Mouse (Mus musculus) right cerebral cortex, postnatal 4 days (tissue): ENCODE measurements around the gene Akr1b3.
"Not testable (repeated sequence)": the region's sequence is repeated elsewhere in the genome, so short reads cannot be mapped to it uniquely, and the experiment has no call there.

Experiments
- DNase-seq: peaks from one replicate; pipeline ENCODE4 v3.0.0-alpha.2; 2022

Gene Akr1b3

DNA sequence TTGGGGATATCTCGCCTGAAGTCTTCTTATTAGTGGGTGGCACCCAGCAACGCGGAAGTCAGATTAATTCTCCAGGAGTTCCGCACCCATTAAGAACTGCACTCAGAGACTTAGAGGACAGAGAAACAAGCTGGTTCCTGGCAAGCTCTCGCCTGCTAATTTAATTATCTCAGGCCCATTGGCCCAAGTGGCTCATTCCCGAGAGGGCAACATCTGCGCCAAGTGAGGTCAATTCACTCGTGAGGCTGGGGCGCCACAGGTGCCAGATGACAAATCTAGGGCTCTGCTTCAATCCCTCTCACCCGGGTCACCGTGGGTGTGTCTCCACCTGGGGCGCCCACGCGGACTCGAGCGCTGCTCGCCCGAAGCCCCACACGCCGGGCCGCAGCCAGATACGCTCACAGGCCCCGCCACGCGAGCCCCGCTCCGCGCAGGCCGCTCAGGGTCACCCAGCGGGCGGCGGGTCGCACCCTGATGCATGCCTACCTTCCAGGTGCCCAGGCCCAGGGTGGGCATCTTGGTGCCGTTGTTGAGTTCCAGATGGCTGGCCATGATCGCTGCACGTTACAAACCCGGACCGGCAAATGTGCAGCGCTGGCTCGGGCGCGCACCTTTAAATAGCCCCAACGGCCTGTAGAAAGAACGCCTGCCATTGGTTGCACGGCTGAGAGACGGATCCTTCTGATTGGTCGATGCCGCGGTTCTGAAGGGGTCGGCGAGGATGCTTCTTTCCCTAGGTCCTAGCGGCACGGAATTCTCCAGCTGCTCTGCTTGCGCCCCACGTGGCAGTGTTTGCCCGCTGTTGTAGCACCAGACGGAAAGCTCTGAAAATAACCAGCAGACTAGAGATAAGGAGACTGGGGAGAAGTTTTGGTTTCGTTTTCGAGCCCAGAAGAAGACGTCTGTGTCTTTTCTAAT is at the start of gene Akr1b3:
TSS of gene Akr1b3 (minus strand) at position 625 of the 918 bp plus-strand sequence.
- peak; percentile 82 for DNase-seq

DNA sequence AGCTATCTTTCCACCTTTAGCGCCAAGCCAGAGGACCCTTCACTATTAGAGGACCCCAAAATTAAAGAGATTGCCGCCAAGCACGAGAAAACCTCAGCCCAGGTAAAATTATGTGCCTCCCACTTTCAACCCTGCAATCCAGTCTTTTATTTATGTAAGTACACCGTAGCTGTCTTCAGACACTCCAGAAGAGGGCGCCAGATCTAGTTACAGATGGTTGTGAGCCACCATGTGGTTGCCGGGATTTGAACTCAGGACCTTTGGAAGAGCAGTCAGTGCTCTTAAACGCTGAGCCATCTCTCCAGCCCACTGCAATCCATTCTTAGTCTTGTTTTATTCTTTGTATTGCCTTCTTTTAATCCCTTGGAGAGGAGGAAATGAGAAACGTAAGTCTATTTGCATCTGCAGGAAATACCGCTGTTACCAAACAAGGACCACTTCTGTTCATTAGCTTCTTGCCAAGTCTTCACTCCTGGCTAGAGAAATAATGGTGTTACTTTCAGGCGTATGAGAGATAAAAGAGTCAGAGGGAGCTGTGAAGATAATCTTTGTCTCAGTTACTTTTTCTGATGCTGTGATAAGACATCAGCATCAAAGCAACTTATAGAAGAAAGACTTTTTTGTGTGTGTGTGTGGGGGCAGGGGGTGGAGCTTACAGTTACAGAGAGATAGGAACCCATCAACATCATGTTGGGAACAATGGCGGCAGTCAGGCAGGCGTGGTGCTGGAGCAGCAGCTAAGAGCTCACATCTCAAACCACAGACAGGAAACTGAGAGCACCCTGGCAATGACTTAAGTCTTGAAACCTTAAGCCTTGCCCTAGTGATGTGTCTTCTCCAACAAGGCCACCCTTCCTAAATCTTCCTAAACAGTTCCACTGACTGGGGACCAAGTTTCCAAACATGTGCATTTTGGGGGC is 47.2 kb upstream of the Akr1b3 start:
- DNase-seq, result no peak

GRCm38 (mm10) chr6:34355841-34356240 is 38.6 kb upstream of the Akr1b3 start:
- no peak for DNase-seq

DNA sequence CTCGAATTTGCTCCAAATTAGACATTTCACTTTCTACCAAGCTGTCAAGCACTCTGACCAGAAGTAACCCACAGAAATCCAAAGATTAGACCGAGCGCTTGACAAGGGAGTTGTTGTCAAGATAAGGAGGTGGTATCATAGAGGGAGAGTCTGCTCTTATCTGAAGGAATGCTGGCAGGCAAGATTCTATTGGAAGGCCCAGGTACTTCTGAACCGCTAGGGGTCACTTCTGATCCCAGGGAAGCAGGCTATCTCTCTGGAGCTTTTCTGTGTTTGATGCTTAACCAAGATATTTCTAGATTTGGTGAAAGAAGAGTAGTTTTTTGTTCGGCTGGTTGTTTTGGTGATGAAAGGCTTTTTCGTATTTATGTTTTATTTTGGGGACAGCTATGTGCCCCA is 38.1 kb upstream of the Akr1b3 start:
- no peak for DNase-seq

GRCm38 (mm10) chr6:34354354-34355348 is 37.4 kb upstream of the Akr1b3 start:
- DNase-seq, result no peak

DNA sequence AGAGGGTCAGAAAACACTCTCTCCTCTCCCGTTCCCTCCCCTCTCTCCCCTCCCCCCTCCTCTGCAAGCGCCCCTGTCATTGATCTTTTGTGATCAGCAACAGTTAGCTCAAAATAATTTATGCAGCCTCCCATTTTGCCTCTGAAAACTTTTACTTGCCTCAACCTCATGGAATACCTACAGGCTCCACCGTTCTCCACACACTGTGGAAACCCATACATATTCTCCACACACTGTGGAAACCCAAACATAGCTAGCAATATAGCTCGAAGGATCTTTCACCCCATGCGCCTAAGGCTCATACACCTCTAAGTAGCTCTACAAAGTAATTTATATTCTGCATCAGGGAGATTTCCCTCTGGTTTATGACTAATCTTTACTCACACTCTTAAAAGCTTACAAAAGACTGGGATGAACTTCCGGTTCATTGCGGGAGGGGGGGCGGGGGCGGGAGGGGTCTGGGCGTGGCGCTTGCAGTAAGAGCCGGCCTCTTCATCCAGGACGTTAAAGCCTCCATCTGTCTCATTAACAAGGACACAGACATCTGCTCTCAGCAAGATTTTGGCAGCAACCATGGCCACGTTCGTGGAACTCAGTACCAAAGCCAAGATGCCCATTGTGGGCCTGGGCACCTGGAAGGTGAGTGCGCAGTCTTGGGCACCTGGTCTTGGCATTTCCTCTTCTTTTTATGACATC is 36.5 kb upstream of the Akr1b3 start, which contains the start of gene Akr1b8:
TSS of gene Akr1b8 (plus strand) at position 462 of the 696 bp plus-strand sequence.
- no peak for DNase-seq

DNA sequence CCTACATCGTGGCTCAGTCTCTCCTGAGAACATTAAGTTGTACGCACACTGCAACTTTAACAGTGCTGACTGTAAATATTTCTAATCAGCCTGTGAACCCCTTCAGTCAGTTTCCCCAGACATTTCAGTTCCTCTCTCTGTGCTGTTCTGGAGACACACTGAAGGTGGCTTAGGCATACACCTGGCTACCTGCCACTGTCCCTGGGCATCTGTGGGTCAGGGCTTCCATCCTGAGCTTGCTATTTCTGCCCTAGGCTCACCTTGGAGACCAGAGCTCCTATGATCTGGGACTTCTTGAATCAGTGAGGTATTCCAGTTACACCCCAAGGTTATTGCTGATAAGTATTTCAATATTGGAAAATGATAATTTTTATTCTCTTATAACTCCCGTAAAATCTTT is 35.1 kb upstream of the Akr1b3 start:
- DNase-seq, result no peak

- DNase-seq, result not testable (repeated sequence)
Observed at GRCm38 (mm10) chr6:34351481-34351880, 34.2 kb upstream of the Akr1b3 start.

DNA sequence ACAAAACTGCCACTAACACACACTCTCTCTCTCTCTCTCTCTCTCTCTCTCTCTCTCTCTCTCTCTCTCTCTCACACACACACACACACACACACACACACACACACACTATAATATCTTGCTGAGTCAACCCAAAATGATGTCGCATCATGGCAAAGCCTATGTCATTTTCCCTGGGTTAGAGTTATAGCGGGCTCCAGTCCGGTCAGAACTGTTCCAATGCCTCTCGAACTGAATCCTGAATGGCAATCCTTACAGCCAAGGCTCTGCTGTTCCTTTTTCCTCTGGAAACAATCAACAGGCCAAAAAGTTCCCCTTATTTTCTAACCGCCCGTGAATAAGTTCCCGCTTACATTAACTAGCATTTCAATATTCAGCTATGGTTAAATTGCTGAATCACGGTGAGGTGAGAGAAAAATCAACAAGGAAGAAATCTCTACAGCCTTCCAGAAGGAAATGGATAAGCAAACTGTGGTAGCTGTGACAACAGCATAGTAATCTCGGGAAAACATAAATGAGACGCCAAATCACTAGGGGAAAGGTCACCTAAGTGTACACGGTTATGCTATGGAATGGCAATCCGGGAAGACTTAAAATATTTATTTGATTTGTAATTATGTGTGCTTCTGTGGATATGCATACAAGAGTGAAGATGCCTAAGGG is 32.9 kb upstream of the Akr1b3 start:
- DNase-seq, result no peak

DNA sequence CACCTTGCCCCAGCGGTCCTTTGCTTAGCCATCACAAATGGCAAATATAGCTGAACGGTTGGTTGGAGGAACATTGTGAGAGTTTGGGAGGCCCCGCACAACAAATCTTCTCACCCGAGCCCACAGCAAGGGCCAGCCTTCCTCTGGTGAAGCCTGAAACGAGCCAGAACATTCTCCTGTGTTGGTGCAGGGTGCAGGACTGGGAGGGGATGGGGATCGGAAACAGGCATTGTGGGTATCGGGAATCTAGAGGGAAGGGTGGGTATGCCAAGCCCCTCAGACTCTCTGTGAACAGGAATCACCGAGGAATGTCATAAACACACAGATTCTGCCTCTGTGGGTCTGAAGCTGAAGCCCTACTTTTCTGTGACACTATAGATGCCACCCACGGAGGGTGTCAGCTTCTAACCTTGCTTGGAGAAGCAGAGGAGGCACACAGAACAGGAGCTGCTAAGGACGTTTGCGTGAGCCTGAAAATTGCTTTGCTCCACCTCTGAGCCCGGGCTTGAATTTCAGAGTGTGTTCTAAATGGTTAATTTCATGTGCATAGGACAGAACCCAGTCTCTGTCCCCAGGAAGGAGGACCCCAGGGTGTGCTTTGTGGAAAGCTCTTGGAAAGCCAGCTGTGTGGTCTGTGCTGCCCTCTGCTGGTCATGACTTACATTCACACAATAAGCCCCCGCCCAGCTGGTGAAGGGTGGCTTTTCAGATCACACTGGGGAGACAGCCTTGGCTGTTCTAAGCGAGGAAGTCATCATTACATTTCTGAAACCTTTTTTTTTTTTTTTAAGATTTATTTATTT is 29.0 kb upstream of the Akr1b3 start:
- peak; percentile 79 for DNase-seq

GRCm38 (mm10) chr6:34344935-34345334 is 27.7 kb upstream of the Akr1b3 start:
- no peak for DNase-seq

GRCm38 (mm10) chr6:34344135-34344850 is 27.0 kb upstream of the Akr1b3 start:
- no peak for DNase-seq

DNA sequence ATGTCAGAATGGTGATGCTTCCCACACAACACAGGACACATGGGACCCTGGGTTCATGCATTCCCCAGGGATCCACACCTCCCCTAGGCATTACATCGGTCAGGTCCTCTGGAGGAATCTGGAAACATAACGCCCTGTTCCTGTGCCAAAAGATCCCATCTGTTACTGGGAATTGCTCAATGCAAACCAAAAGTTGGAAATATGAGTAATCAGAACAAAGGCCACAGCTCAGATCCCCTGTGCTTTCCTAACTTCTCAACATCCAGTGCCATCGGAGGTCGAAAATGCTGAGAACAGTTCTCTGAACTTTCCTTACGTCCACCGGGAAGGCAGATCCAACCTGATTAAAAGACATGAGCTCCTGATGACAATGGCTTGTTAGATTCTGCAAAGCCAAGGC is 26.1 kb upstream of the Akr1b3 start:
- DNase-seq, result no peak

DNA sequence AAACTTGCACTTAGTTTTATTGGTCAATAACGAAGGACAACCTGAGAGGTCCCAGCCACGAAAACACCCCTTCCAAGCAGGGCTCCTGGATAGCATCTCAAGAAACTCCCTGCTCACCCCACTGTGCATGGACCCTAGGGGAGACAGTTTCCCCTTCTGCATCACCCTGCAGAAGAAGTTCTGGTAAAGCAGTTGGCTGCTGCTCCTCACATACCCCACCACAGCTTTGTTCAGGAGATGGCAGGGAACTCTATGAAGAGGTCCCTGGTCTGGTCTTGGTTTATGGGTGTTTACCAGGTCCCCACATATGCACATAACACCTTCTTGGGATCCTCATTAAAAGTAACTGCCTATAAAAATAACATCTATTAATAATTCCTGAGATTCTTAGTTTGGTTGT is 25.2 kb upstream of the Akr1b3 start:
- DNase-seq, result no peak

DNA sequence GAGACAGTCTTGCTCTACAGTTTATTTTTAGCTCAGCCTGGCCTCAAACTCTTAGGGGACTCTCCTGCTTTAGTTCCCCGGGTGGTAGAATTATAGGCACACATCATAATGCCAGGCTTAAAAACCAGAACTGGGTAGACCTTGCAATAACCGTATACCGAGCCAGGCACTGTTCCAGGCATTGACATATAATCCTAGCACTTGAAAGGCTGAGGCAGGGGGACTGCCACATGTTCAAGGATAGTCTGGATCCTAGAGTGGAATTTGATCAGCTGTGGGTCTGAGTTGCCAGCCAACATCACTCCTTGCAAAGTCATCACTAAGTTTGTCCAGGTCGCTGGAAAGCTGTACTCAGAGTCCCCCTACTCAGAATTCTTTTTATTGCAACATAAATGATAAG is 24.7 kb upstream of the Akr1b3 start:
- no peak for DNase-seq

DNA sequence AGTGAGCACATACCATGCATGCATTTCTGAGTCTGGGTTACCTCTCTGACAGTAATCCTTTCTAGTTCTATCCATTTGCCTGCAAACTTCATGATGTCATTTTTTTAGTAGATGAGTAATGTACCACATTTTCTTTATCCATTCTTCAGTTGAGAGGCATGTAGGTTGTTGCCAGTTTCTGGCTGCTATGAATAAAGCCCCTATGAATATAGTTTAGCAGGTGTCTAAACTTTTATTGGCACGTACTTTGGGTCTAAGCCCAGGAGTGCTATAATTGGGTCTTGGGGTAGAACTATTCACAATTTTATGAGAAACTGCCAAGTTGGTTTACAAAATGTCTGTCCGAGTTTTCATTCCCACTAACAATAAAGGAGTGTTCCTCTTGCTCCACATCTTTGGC is 20.5 kb upstream of the Akr1b3 start:
- no peak for DNase-seq

DNA sequence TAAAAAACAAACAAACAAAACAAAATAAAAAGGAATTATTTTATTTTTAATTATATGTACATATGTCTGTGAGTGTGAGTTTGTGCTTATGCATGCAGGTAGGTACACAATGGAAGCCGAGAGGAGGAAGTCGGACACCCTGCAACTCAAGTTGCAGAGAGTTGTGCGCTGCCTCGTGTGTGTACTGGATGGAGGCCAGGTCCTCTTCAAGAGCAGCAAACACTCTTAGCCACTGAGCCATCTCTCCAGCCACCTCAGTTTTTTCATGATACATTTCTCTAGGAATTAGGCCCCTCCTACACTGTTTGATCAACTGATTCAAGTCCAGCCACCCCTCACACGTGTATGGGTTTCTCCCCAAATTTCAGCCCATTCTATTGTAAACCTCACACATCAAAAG is 17.4 kb upstream of the Akr1b3 start:
- DNase-seq, result no peak

- DNase-seq, result not testable (repeated sequence)
Observed at GRCm38 (mm10) chr6:34331804-34332203, 14.5 kb upstream of the Akr1b3 start.

GRCm38 (mm10) chr6:34331379-34331778 is 14.1 kb upstream of the Akr1b3 start:
- DNase-seq, result no peak

DNA sequence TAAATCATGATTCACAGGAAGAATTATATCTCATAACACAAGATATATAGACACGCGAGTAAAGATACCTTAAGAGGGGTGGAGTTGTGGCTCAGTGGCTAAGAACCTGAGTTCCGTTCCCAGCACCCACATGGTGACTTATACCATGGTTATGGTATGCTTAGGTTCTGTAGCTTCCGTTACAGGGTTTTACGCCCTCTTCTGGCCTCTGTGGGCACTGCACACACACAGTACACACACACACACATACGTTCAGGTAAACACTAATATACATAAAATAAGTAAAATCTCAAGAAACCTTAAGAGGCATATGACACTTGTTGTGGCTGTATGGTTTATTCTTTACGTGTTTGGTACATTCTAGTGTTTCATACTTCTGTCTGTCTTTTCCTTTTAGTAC is 4.8 kb upstream of the Akr1b3 start:
- no peak for DNase-seq
